Mouse (Mus musculus) gastrocnemius, postnatal 10 days (tissue): ENCODE data around the gene P2ry2. TPM values are rescaled to one million over a fixed set of nuclear protein-coding genes. Genes with fewer than 3 reads are reported as not detected.

Experiments used
- DNase-seq: peaks from one replicate; pipeline ENCODE4 v3.0.0; 2021; ENCODE audit warnings: mixed read lengths
- total RNA-seq, 2 experiments: library from RNA; stranded (reverse); gene quantifications; 2 replicates each; pipeline ENCODE4 v1.2.3; 2021

P2ry2 gene
- total RNA-seq, 2 experiments from 2014 or later, result 56.5 to 57.9 TPM

- peak; percentile 70 for DNase-seq
These were observed 24.6 kb downstream of the P2ry2 start for GRCm38 (mm10) chr7:100988092-100988491.

- no peak for DNase-seq
These were observed 27.9 kb downstream of the P2ry2 start for GRCm38 (mm10) chr7:100984452-100985395.

GRCm38 (mm10) chr7:100979175-100979574, 33.5 kb downstream of the P2ry2 start:
- DNase-seq, result peak; percentile 82

DNA sequence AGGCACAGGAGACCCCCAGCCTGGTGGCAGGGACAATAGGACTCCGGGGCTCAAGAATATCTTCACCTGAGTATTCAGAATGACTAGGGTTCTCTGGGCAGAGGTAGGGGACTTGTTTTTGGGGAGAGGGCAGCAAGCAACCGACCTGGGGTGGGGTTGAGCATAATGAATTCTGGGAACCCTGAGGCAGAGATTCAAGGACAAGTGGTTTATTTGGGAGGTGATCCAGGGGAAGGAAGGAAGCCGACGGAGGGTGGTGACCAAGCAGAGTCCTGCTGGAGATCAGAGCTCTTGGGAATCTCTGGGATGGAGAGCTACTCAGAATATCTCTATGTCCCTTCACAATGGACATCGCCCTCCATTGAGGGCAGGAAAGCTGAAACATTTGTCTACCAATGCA, 34.5 kb downstream of the P2ry2 start:
- DNase-seq, result no peak

- DNase-seq, result peak; percentile 61
These were observed 38.3 kb downstream of the P2ry2 start, which contains the start of gene P2ry6 for GRCm38 (mm10) chr7:100974135-100974903. TSS of gene P2ry6 (minus strand) at chr7:100974649.

GRCm38 (mm10) chr7:100972875-100973274, 39.8 kb downstream of the P2ry2 start:
- DNase-seq, result no peak

DNA sequence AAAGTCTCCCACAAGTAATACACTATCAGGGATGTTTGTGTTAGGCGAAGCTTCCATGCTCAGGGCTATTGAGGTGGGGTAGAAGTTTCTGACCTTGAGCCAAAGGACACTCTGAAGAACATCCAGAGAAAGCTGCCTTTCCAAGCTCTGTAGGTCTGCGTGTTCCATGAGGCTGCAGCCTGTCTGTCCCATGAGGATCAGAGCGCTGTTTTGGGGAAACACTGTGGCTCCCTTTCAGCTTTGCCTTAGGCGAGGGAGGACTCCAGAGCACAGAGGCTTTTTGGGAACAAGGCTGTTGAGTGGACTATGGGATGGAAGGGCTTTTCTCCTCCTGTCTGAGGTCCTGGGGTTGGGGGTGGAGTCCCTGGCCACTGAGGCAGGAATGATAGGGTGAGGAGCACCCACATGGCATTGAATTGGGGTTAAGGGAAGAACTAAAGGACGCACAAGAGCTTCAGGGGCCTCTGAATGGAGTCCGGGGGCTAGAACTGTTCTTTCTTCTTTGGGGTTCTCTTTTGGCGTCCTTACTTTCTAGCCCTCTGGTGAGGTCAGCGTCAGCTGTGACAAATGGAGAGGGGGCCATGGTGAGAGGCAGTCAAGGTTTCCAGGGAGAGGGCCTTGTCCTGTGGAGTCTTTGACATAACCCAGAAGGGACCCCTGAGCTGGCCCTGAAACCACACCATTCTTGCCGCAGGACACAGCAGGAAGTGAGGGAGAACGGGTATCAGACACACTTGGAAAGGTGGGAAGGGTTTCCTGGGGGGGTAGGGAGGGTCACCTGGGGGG, 43.6 kb downstream of the P2ry2 start:
- DNase-seq, result no peak

GRCm38 (mm10) chr7:100968376-100968775, 44.3 kb downstream of the P2ry2 start:
- DNase-seq, result no peak

GRCm38 (mm10) chr7:100967850-100968249, 44.8 kb downstream of the P2ry2 start:
- DNase-seq, result peak; percentile 2

DNA sequence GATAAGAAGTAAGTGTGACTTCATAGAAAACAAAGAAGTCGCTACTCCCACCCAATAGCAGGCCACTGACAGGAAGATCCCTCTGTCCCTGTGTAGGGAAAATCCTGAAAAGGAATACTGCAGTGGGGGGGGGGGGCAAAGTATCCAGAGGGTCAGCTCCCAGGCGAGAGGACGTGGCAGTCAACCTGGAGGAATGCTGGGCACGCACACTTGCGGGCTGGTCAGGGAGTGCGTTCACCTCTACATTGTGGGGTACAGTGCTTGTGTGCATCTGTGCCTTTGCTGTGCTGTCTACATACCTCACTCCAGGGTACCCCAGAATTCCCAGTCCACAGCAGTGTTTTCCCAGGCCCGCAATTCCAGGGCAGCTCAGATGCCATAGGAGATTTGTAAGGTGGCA, 46.7 kb downstream of the P2ry2 start:
- DNase-seq, result peak; percentile 7

DNA sequence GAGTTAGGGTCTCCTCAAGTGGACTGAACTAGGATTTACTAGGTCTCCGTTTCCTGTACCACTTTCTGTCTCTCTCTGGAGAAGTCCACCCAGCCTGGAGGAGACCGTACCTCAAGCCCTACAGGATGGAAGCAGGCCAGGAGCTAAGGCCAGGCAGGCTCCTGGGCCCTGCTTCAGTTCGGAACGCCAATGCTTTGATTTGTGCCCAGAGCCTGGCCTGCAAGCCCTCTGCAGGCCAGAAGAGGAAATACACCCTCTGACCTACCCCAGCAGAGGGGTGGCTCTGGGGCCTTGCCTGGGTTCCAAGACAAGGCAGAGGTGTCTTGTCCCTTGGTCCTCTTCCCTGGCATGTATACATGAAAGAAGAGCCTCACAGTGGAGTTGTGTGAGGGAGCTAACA, 47.6 kb downstream of the P2ry2 start:
- peak; percentile 45 for DNase-seq

DNA sequence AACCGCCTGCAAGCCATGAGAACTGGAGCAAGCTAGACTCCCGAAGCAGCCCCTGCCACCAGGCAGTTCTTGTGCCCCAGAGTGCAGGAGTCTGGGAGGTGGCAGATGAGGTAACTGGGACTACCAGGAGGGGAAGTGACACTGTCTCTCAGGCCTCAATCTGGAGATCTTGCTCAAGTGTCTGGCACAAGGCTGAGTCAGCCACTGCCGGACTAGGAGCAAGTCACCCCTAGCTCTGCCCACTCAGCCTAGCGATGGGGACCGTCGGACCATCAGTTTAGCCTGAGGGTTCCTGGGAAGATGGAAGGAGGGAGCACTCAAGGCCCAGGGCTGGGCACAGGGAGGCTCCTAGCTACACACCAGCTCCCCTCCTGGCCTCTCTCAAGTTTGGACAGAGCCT, 48.4 kb downstream of the P2ry2 start:
- DNase-seq, result no peak

DNA sequence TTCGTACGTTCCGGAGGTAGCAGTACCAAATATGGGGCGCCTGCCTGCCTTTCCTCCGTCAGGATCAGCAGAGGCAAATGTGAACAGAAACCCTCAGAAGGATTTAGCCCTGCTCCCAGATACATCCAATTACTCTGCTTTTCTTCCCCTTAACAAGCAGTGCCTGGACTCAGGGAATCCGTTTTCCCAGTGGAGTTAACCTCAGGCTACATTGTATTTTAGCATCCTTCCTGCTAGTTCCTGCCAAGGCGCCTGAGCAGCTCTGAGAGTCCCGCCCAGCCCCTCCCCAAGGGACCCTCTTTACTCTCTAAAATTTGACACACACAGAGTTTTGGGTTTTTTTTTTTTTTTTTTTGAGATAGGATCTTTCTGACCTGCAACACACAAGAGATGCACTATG, 49.3 kb downstream of the P2ry2 start:
- DNase-seq, result no peak

DNA sequence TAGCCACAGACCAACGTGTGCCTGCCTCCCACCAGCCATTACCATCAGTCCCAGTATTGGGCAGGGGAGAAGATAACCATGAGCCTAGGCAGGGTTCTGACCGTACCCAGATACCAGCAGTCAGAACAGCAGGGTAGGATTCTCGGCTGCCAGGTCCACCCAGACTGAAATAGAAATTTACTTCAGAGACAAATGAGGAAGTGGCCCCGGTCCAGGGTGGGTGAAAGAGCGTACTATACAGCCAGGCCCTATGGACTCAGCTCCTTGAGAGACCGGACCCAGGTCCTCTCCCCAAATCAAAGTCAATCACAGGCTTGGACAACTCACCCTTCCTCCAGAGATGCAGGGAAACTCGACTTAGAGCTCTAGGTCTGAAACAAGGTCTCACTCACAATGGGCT, 51.5 kb downstream of the P2ry2 start:
- DNase-seq, result no peak

- no peak for DNase-seq
These were observed 52.2 kb downstream of the P2ry2 start for GRCm38 (mm10) chr7:100960462-100960861.

GRCm38 (mm10) chr7:100958426-100958825, 54.2 kb downstream of the P2ry2 start:
- DNase-seq, result no peak

- DNase-seq, result no peak
These were observed 60.0 kb downstream of the P2ry2 start for GRCm38 (mm10) chr7:100952686-100953085.

- DNase-seq, result peak; percentile 15
These were observed 60.8 kb downstream of the P2ry2 start for GRCm38 (mm10) chr7:100951903-100952302.

DNA sequence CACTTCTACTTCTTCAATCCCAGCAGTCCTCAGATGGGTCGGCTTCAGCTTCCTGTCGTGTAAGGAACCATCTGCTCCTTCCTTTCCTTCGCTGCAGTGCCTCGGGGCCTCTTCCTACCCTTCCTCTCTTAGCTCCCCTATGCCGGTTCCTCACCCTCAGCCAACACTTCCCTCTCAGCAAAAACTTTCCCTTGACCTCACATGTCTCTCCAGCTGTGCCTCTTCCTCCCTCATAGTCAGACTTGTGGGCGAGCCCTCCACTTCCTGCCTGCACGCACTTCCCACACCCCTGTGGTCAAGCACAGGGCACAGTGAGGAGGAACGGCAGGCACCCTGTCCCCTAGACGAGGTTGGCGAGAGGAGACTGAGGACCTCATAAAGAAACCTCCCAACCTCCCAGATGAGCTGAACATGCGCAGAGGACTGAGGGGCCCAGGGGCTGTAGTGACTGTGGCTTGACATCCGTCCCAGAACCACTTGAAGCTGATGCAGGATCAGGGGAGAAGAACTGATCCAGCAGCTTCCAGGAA, 62.1 kb downstream of the P2ry2 start:
- DNase-seq, result no peak

DNA sequence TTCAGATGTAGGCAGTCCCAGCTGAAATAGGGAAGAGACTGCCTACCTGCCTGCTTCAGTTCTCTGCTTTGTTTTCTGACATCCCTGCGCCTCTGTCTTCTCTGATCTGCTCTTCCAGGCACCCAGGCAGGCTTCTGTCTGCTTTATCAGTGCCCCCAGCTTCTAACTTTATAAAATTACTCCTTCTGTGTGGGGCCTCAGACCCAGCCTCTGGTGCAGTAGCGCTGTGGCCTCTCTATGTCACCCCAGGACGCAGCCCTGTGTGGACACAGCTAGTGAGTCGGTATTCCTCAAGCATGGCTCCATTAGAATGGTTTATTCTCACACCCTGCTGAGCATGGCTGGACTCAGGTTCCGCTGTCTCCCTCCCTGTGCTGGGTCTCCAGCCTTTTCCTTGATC, 62.6 kb downstream of the P2ry2 start:
- no peak for DNase-seq
